Mouse (Mus musculus): ENCODE measurements at regions not wholly inside any gene's neighbourhood (a gene's known extent, or its start where the extent isn't known, plus 50 kb on each side); places are given as distances from the start of the nearest gene placed in this dataset.

- DNase-seq (ENCODE audit: low spot score in 2 of 2) = no peak
Observed at GRCm38 (mm10) chr13:85430821-85431220, 141.9 kb upstream of the Rasa1 start.

GRCm38 (mm10) chr13:85430040-85430439 lies 141.1 kb upstream of the Rasa1 start:
- DNase-seq (ENCODE audit: low spot score in 2 of 2) = no peak

GRCm38 (mm10) chr13:85418671-85419070 lies 129.7 kb upstream of the Rasa1 start:
- no peak for DNase-seq (ENCODE audit: low spot score in 2 of 2)

DNA sequence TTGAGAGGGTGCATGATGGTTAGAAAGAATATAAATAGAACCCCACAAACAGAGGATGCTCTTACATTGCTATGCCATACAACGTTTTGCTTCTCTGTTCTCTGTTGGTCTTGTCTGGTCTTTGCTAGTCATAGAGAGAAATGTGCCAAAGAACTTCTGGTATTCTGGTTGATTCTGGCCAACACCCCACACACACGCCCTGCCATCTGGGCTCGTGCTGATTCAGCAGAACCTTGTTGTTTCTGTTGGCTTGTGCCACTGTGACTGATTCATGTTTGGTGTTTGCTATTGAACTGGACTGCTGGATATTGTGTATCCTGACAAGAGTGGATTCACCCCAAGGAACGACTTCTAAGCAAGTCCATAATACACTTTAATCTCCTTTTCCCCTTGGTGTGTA lies 126.0 kb upstream of the Rasa1 start:
- no peak for DNase-seq (ENCODE audit: low spot score in 2 of 2)

DNA sequence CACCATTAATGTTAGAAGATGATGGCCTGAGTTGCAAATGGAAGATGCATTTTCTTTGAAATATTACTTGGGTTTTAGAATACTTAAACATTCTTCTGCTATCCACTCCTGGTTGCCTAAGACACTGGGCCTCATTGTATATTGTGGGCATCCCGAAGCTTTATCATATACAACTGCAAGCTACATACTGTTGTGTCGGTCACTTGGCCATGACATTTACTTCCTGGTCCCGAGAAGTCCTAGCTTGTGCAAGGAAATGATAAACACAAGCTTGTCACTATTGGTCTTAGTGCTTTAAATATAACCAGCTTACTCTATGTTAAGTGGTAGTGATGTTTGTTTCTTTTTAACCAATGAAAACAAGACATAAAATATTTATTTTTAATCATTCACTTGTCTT lies 122.4 kb upstream of the Rasa1 start:
- no peak for DNase-seq (ENCODE audit: low spot score in 2 of 2)

DNA sequence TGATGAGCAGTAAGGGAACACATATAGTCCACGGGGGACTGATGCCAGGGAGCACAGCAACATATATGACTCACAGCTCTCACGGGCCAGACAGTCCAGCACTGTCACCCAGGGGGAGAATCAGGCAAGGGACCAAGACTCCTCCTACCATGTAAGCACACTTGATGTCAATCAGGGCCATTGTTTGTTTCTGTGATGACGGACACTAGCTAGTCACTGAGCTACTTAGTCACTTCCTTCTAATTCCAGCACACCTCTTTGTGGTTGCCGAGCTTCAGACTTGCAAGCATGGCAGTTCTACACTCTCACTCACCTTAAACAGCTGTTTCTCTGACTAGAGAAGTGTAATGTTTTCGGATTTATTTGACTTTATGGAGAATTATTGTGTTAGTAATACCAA lies 109.9 kb upstream of the Rasa1 start:
- no peak for DNase-seq (ENCODE audit: low spot score in 2 of 2)

DNA sequence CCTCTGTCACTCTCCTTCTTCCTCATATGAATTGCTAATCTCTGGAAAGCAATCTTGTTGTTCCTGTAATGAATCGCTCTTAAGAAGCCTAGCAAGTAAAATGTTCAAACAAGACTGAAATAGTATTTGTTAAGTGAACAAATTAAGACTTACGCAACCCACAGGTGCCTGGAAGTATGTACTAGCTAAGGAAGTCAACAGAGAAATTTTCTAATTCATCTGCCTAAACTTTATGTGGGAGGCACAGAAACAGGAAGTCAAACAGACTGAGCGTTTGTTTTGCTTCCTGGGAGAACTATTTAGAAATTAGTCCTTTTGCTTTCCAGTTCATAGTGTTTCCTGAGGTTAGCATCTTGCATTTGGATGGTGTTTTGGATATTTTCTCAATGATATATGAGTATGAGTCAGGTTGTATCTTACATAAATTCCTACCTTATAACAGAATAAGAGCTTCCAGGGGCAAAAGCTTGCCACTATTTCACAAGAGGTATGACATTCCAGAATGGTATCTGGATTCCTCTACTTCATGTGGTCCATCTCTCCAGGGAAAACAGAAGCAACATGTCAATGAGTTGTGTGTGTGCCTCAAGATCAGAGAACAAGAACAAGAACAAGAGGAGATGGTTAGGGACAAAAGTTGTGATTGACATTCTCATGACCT lies 87.5 kb upstream of the Rasa1 start:
- DNase-seq (ENCODE audit: low spot score in 2 of 2) = no peak

DNA sequence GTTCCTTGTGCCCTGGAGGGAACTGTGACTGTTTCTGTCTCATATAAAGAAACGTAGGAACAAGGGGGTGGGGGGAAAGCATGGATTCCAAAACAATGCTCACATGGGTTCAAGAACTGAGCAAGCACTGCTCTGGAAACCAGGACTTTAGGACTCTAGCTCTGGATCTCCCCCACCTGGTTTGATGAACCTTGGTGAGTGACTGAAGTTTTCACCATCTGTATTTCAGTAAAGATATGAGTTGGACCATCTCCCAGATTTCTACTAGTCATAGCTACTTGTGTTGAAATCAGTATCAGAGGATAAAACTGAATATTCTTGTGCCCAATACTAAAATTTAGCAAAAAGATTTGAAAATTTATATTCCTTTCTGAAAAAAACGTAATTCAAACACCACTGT lies 70.7 kb upstream of the Rasa1 start:
- no peak for DNase-seq (ENCODE audit: low spot score in 2 of 2)

- DNase-seq (ENCODE audit: low spot score in 2 of 2) = no peak
Observed at GRCm38 (mm10) chr13:85359143-85359542, 70.2 kb upstream of the Rasa1 start.

DNA sequence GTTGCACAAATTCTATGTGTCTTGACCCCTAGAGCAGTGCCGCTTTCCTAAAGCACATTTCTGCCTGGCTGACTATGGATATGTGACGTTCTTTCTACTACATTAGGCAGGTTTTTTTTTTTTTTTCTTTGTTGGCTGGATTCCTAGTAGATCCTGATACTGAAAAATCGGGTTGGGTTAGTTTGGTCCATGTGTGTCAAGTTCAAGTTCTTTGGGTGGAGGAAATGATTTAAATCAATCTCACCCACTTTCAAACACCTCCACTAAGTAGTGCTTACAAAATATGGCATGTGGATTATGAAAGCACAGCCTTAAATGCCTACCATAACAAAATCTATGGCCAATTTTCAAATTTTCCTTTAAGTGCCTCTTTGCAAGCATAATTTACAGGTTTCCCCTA lies 63.1 kb upstream of the Rasa1 start:
- no peak for DNase-seq (ENCODE audit: low spot score in 2 of 2)

All from spleen, postnatal 14 days (tissue).